Mouse (Mus musculus): ENCODE results near the gene Gm30191.

GRCm38 (mm10) chr4:134298626-134299497 lies 52.1 kb downstream of the Gm30191 start:
- TF ChIP-seq GATA1 (IDR thresholded peaks at IDR 0.05; ENCODE audit: borderline replicate concordance, low read length), result no peak
- TF ChIP-seq FLI1 (IDR thresholded peaks at IDR 0.05; ENCODE audit: low read length), result no peak

All from megakaryocyte, embryonic 14.5 days (primary cell).